Mouse (Mus musculus): ENCODE results near the gene Mybbp1a.

DNA sequence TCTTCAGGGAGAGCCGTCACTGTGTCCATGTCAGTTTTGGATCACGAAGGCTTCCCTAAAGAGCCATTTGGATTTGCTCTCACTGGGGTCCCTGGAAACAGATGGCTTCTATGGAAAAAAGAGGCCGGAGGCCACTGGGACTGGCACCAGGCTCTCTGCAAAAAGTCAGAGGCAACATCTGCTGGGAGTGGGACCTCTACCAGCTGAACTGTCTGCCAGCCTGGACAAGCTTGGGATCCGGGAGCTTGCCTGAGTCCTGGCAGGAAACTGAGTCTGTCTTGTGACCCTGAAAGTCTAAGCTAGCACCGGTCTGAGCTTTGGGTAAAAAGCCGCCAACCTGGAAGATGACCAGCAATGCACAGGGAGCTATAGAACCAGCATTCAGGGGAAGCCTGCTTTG is 30.2 kb downstream of the Mybbp1a start:
- TF ChIP-seq POLR2A (IDR thresholded peaks at IDR 0.05; ENCODE audit: extremely low read depth, insufficient read depth, low read length) (no peak), CTCF (IDR thresholded peaks at IDR 0.05; ENCODE audit: extremely low read depth, insufficient read depth, low read length) (no peak)
